Comparison of ENCODE assay signal across 8 mouse cellular contexts in the genomic region with DNA sequence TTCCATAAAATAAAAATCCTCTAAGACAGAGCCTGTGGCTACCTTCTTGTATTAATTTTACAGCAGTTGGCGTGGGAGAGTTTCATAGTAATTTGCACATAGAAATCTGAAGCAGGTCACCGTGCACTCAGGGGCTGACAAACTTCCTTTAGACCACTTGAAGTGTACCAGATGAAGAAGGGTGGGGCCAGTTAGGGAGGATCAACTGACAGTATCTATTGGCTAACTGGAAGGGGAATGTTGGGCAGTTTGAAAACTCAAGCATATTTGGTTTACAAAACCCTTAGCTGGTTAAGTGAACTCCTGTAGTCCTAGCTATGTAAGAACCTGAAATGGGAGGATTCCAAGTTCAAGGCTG. TPM values are rescaled to one million over a fixed set of nuclear protein-coding genes. Genes with fewer than 3 reads are reported as not detected.
A peak's percentile ranks its signal among the peaks of the same experiment; 100 is the strongest.
DNase-seq lines count a peak whose midpoint lies in the region; ATAC-seq lines count a peak whose summit lies in the region.

No protein-coding gene starts in this region.

- no peak for ATAC-seq in kidney, embryonic 16.5 days (ENCODE audit: low FRiP score, low TSS enrichment)
- ATAC-seq in hindbrain, embryonic 14.5 days (ENCODE audit: low FRiP score) = 0 out of 2 replicates have a peak, but pooled peaks have one; percentile 29

- peak overlapping the region; percentile 71 for H3K4me2 ChIP-seq in kidney, embryonic 16.5 days (replicated peaks; ENCODE audit: low read depth, low read length)
- peak overlapping the region; percentile 56 for H3K4me2 ChIP-seq in hindbrain, embryonic 14.5 days (replicated peaks)

- 46% methylated on average over 2 of the region's 2 CpGs for WGBS in kidney, embryonic 16.5 days
- 73% methylated on average over 2 of the region's 2 CpGs for WGBS in hindbrain, embryonic 14.5 days

- H3K27me3 ChIP-seq in kidney, embryonic 16.5 days (ENCODE audit: insufficient read depth, low read length) = no peaks in the 10 kb centered on the region
- H3K27me3 ChIP-seq in hindbrain, embryonic 14.5 days (ENCODE audit: control insufficient read depth, insufficient read depth, low read length) = no peaks in the 10 kb centered on the region
- H3K27me3 ChIP-seq in megakaryocyte, embryonic 14.5 days (replicated peaks) = peaks cover 2% of the 10 kb centered on the region

- peak overlapping the region; percentile 91 for H3K9ac ChIP-seq in kidney, embryonic 16.5 days (replicated peaks; ENCODE audit: low read length)
- peak overlapping the region; percentile 62 for H3K9ac ChIP-seq in hindbrain, embryonic 14.5 days

- H3K36me3 ChIP-seq in kidney, embryonic 16.5 days (ENCODE audit: insufficient read depth, low read length) = peaks cover 4% of the 10 kb centered on the region; the same call in 1 of the 2 replicates
- peaks cover 6% of the 10 kb centered on the region for H3K36me3 ChIP-seq in hindbrain, embryonic 14.5 days (replicated peaks; ENCODE audit: control insufficient read depth, insufficient read depth)
- peaks cover 15% of the 10 kb centered on the region for H3K36me3 ChIP-seq in megakaryocyte, embryonic 14.5 days (replicated peaks; ENCODE audit: low read length)

- H3K27ac ChIP-seq in kidney, embryonic 16.5 days (ENCODE audit: low read length) = peak overlapping the region; percentile 59; the same call in 1 of the 2 replicates
- H3K27ac ChIP-seq in brown adipose tissue, adult 24 weeks (replicated peaks; ENCODE audit: low read depth, low read length) = peak overlapping the region; percentile 55
- peak overlapping the region; percentile 70 for H3K27ac ChIP-seq in hindbrain, embryonic 14.5 days

- no peak for DNase-seq in kidney, postnatal 36 days
- DNase-seq in hindbrain, embryonic 14.5 days (ENCODE audit: low spot score) = no peak
- DNase-seq in cerebellum, adult 9-11 months = no peak
- no peak for DNase-seq in kidney, postnatal 4 days
- no peak for DNase-seq in cerebellum, postnatal 4 days (ENCODE audit: low spot score in 2 of 2)

- no peaks in the 10 kb centered on the region for H3K9me3 ChIP-seq in kidney, embryonic 16.5 days (ENCODE audit: low read length)
- no peaks in the 10 kb centered on the region for H3K9me3 ChIP-seq in hindbrain, embryonic 14.5 days (ENCODE audit: control insufficient read depth, low read length)
- H3K9me3 ChIP-seq in megakaryocyte, embryonic 14.5 days = no peaks in the 10 kb centered on the region

- peaks cover 7% of the 10 kb centered on the region for H3K4me1 ChIP-seq in kidney, embryonic 16.5 days (ENCODE audit: insufficient read depth, low read length)
- peaks cover 3% of the 10 kb centered on the region; the same call in 1 of the 2 replicates for H3K4me1 ChIP-seq in brown adipose tissue, adult 24 weeks (ENCODE audit: control insufficient read depth, insufficient read depth, insufficient read length, low read length)
- peaks cover 12% of the 10 kb centered on the region for H3K4me1 ChIP-seq in hindbrain, embryonic 14.5 days (replicated peaks; ENCODE audit: control insufficient read depth, insufficient read depth, low read length)
- peaks cover 27% of the 10 kb centered on the region for H3K4me1 ChIP-seq in megakaryocyte, embryonic 14.5 days

- peak overlapping the region; percentile 90 for H3K4me3 ChIP-seq in kidney, embryonic 16.5 days (ENCODE audit: low read length)
- H3K4me3 ChIP-seq in brown adipose tissue, adult 24 weeks (ENCODE audit: insufficient read depth, low read depth, low read length) = peak overlapping the region; percentile 97
- peak overlapping the region; percentile 56 for H3K4me3 ChIP-seq in hindbrain, embryonic 14.5 days (replicated peaks; ENCODE audit: low read length)
- H3K4me3 ChIP-seq in megakaryocyte, embryonic 14.5 days (replicated peaks) = peak overlapping the region; percentile 98

RNA-seq across cellular contexts. Expression of a gene that starts 0.4 kb away (rescaled TPM):
- polyA plus RNA-seq in kidney, embryonic 16.5 days (2015; fragmentation: Nextera tagmentation; extraction: Ambion mirVana) = 66.3 and 66.6 TPM in 2 replicates
- polyA plus RNA-seq in brown adipose tissue, adult 24 weeks (2012; ENCODE audit: insufficient read depth, insufficient read length, missing spikeins) = 8.4 and 13.2 TPM in 2 replicates
- 24.2 and 28.5 TPM in 2 replicates for polyA plus RNA-seq in hindbrain, embryonic 14.5 days (2014; fragmentation: Nextera tagmentation; extraction: Ambion mirVana)
- 5.2 and 6.5 TPM in 2 replicates for polyA plus RNA-seq in megakaryocyte, embryonic 14.5 days (2012; ENCODE audit: insufficient read depth, low replicate concordance)
